Mouse (Mus musculus): ENCODE measurements around the gene Tub.

The Tub gene

GRCm38 (mm10) chr7:108985934-108986708 lies 36.0 kb downstream of the Tub start:
- DNase-seq = no peak

GRCm38 (mm10) chr7:108991207-108991606 lies 41.1 kb downstream of the Tub start:
- no peak for DNase-seq

DNA sequence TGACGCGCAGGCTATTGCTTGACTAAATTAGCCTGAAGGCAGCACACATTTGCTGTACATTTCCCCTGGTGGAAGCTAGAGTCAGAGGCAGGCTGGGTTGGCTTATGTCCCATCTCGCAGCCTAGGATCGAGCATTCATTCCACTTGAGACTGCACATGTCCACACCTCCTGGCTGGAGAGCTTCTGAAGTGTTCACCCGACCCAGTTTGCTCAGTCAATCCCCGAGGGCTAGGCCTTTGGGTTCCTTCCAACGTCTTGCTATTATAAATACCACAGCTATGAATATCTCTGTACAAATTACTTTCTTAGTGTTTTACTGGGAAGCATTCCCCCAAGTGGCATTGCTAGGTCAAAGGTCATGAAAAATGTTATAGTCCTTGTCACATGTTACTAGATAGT lies 43.1 kb downstream of the Tub start:
- DNase-seq = peak; percentile 20

- DNase-seq = no peak
Measured at GRCm38 (mm10) chr7:108993881-108994291, 43.7 kb downstream of the Tub start.

DNA sequence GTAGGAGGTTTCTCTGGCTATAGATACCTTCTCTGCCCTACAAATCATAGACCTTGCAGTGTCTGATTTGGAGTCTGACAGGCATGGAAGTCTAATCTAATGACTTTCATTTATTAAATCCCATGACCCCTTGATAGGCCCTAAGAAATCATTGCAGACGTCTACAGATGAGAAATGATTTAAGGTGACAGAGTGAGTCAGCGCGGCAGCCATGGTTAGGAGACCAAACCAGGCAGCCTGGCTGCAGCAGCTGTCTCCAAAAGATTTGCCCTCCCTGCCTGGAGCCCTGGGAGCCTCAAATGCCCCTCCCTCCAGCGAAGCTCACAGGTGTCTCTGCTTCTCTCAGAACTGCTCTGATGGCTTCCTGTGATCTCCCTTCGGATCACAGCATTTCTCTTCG lies 46.0 kb downstream of the Tub start:
- DNase-seq = no peak

- DNase-seq = no peak
Measured at GRCm38 (mm10) chr7:109000315-109000954, 50.3 kb downstream of the Tub start.

DNA sequence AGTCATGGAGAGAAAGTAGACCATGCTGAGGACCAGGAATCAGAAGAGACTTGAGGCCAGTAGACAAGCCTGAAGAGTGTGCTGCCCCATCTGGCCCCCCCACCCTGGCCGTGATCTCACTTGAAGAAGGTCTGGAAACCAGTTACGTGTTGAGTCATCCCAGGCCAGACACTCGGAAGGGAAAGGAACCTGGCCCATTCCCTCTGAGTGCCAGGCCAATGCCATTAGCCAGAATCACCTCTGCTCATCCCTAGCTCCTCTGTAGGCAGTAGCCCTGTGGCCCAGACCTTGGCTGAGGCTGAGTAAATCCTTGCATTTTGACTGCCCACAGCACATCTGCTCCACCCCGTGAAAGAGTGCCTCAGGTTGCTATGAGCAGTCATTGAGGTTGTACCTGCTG lies 51.8 kb downstream of the Tub start:
- DNase-seq = no peak

GRCm38 (mm10) chr7:109003653-109004052 lies 53.5 kb downstream of the Tub start:
- no peak for DNase-seq

DNA sequence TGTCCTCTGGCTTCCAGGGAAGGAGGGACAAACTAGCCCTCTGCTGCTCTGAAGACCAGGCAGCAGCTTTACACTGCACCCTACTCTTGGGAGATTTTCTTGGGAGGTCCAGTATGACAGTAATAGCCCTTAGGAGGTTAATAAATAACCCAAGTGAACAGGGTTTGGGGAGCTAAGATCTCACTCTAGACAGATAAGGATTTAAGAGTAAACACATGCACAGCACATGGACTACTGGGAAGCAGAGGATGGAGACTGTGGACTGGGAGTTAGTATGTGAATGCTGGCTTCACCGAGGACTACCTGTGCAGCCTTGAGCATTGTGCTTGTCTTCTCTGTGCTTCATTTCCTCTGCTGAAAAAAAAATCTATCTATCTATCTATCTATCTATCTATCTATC lies 59.1 kb downstream of the Tub start:
- no peak for DNase-seq

DNA sequence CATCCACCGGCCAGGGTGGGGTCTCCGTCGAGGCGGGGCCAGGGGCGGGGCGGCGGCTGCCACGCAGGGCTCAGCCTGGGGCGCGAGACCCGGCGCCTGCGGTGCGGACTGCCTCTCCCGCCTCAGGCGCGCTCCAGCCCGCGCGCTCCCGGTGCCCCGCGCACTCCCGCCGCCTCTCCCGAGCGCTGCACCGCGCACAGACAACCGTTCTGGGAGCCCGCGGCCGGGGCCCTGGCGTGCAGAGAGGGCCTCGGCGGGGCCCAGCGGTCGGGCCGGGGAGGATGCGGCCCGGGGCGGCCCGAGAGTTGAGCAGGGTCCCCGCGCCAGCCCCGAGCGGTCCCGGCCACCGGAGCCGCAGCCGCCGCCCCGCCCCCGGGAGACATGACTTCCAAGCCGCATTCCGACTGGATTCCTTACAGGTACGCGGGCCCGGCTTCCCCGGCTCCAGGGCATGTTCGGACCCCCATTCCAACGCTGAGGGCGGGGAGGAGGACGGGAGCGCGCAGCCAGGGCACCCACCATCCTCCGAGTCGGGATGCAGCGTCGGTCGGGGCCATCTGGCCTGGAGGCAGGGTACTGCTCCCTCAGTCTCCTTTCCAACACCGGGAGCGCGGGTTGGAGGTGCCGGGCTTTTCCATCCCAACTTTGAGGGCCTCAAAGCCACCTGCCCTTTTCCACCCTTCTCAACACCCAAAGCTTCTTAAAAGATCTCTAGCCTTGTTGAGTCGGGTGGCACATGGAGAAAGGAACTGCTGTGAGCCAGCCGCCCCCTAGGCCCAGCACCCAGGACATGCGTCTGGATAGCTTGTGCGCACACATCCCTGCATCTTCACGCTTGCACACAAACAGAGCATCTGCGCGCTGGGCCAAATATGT lies 60.8 kb downstream of the Tub start:
- no peak for DNase-seq

- no peak for DNase-seq
Measured at GRCm38 (mm10) chr7:109011596-109012180, 61.5 kb downstream of the Tub start.

GRCm38 (mm10) chr7:109012575-109012974 lies 62.4 kb downstream of the Tub start:
- no peak for DNase-seq

GRCm38 (mm10) chr7:109012998-109013625 lies 63.0 kb downstream of the Tub start:
- DNase-seq = no peak

- DNase-seq = no peak
Measured at GRCm38 (mm10) chr7:109014851-109015250, 64.7 kb downstream of the Tub start.

DNA sequence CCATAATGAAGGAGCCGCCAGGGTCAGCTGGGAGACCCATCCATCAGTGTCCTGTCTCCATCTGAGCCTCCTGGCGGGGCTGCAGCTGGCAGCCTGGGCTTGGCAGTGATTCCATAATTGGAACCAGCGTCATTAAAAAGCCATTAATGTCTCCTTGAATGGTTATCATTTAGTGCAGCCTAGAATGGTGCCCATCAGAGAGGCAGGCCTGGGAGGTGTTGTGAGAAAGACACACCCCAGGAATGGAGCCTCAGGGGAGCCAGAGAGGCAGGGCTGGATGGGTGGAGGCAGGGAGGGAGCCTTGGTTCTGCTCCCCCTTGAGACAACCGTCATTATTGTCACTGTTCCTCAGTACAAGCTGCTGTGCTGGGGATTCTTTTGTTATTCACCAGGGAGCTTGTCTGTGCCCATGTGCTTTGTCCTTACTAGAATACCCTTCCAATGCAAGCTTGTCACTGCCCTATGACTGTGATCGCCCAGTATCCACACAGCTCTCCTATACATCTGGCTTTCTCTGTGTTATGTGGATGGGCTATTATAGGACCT lies 66.3 kb downstream of the Tub start:
- no peak for DNase-seq

DNA sequence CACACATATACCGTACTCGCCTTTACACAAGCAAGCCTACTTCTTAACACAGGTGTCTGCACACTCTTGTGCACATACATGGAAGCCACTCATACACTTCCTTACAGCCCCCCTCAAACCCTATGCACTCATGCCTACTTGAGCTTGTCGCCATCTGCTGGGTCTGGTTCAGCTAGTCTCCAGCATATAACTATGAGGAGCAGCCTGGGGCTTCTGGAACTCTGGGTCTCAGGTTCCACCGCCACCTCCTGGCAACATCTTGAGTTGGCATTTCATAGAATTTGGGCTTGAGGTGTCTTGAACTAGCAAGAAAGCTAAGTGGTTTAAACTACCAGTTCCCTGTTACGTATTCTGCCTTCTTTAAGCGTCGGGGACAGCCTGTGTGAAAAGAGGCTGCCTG lies 69.1 kb downstream of the Tub start:
- DNase-seq = no peak

- peak; percentile 66 for DNase-seq
Measured at GRCm38 (mm10) chr7:109021428-109021827, 71.3 kb downstream of the Tub start.

GRCm38 (mm10) chr7:109025743-109026142 lies 75.6 kb downstream of the Tub start:
- DNase-seq = no peak

GRCm38 (mm10) chr7:109026976-109027375 lies 76.8 kb downstream of the Tub start:
- no peak for DNase-seq

DNA sequence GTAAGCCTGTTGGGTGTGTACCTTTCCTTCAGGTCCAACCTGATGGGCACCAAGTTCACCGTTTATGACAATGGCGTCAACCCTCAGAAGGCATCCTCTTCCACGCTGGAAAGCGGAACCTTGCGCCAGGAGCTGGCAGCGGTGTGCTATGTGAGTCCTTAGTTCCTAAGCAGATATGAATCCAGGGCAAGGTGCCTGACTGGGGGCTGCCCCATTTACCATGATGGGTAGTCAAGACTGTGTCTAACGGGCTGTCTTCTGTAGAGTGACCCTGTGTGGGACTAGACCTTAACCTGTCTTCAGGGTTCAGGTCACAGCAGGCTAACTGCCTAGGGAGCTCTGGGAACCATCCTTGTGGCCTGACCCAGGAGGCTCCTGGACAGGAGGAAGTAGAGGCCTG lies 77.6 kb downstream of the Tub start:
- DNase-seq = no peak

- DNase-seq = peak; percentile 66
Measured at GRCm38 (mm10) chr7:109028204-109028603, 78.1 kb downstream of the Tub start.

DNA sequence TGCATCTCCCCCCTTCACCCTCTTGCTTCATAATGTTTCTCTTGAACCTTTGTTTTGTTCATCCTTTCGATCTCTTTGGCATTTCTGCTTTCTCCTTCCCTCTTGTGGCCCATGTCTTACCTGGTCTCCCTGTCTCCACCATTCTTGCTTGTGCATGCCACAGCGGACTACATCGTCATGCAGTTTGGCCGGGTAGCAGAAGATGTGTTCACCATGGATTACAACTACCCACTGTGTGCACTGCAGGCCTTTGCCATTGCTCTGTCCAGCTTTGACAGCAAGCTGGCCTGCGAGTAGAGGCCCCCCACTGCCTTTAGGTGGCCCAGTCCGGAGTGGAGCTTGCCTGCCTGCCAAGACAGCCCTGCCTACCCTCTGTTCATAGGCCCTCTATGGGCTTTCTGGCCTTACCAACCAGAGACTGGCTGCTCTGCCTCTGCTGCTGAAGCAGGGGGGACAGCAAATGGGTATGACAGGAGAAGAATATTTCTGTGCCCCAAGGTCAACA lies 79.9 kb downstream of the Tub start:
- DNase-seq = no peak

Data from kidney, postnatal 14 days (tissue).